Mouse (Mus musculus) splenic B cell, adult 2 months (primary cell): ENCODE measurements at regions not wholly inside any gene's neighbourhood (a gene's known extent, or its start where the extent isn't known, plus 50 kb on each side); places are given as distances from the start of the nearest gene placed in this dataset.
A peak's percentile ranks its signal among the peaks of the same experiment; 100 is the strongest.

Experiments
- DNase-seq: peaks from one replicate; pipeline ENCODE4 v3.0.0-alpha.2; 2011; ENCODE audit warnings: low read depth, low spot score
- H3K27me3 ChIP-seq: 2 replicates; pipeline ENCODE4 v1.6.1; 2012; ENCODE audit warnings: mild to moderate bottlenecking, low read length, moderate library complexity, mixed read lengths; ENCODE audit not compliant: control insufficient read depth, poor library complexity, insufficient read depth, severe bottlenecking
- H3K36me3 ChIP-seq: 2 replicates; pipeline ENCODE4 v1.6.1; 2012; ENCODE audit warnings: mild to moderate bottlenecking, low read length, moderate library complexity, mixed read lengths; ENCODE audit not compliant: control insufficient read depth, poor library complexity, insufficient read depth, severe bottlenecking

DNA sequence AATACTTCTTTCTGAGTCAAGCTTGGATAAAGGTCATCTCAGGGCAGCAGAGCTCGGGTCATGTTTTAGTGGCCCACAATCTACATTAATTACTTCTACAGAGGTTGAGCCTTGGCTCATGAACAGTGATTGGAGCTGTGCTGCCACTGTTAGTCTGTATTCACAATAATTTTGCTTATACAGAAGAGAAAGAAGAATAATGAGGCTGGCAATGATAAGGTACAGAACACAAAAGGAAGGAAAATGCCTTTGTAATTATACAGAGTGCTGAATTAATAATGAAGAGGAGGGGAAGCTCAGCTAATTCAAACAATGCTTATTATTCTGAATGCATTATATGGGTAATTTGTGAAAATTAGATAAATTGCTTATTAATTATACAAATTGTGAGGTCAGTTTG lies 573.9 kb upstream of the Cblb start:
- H3K27me3 ChIP-seq = no peaks in the 10 kb centered on the region
- no peak for DNase-seq
- H3K36me3 ChIP-seq = no peaks in the 10 kb centered on the region

DNA sequence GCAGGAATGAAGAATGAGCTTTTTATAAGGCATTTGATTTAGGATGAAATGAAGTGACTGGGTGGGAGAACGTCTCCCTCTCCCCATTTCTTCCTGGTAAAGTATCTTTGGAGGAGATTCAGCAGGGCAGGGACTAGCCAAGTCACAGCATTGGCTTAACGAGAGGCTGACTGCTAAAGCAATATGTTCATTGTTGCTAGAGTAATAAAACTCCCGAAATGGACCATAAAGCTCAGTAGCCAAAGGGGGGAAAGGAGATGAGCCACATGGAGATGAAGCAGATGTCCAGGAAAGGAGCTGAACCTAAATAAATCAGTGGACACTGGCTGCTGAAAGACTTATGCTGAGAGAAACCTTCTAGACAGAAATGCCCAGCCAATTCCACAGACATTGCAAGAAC lies 555.3 kb upstream of the Cblb start:
- Histone ChIP-seq H3K36me3 (no peaks in the 10 kb centered on the region), H3K27me3 (no peaks in the 10 kb centered on the region)
- DNase-seq = no peak

DNA sequence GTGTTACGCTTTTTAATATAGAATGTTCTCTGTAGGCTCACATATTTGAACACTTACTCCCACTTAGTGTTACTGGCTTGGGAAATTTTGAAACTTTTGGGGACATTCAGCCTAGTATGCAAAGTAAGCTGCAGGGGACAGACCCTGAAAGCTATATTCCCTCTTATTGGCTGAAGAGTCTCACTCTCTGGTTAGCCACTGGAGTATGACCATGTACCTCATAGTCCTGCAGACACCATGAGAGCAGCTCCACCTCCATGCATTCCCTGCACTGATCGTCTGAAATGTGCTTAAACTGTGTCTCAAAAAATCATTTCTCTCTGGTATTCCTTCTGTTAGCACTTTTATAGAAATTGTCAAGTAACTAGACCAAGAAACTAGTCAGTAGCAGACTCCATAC lies 534.9 kb upstream of the Cblb start:
- no peaks in the 10 kb centered on the region for H3K27me3 ChIP-seq
- DNase-seq = peak; percentile 18
- H3K36me3 ChIP-seq = no peaks in the 10 kb centered on the region

DNA sequence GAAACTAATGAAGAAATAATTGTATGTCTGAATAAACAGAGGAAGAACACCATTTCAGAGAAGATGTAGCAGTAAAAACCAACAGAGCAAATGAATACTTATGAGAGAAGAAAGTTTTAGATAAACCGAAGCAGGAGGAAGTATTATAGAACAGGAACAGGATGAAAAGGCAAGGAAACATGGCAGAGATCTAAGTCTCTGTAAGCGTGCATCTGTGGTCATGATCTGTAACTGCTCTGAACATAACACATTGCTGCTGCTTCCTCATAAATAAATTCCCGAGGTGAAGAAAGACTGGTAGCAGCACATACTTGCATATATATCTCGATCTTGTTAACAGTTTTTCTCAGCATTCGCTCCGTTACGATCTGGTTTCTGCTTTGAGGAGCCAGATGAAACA lies 533.2 kb upstream of the Cblb start:
- peak; percentile 2 for DNase-seq
- Histone ChIP-seq H3K36me3 (no peaks in the 10 kb centered on the region), H3K27me3 (no peaks in the 10 kb centered on the region)

GRCm38 (mm10) chr16:51517079-51517478 lies 513.9 kb upstream of the Cblb start:
- Histone ChIP-seq H3K27me3 (no peaks in the 10 kb centered on the region), H3K36me3 (no peaks in the 10 kb centered on the region)
- no peak for DNase-seq

DNA sequence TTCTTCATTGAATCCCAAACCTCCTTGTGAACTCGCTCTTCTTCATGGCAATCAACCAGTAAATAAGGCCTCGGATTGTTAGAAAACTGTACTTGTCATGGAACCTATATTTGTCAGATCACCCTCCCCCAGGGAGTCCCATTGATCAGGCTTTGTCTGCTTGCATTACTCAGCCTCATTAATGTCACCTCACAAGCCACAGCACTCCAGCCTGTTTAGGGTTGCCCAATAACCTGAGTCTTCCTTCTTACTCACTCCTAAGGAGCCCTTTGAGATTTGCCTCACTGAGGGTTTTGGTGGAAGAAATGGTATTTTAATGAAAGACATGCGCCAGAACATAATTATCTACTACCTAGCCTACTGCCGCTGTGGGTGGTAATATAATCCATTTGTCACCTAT lies 510.3 kb upstream of the Cblb start:
- DNase-seq = no peak
- H3K27me3 ChIP-seq = no peaks in the 10 kb centered on the region
- no peaks in the 10 kb centered on the region for H3K36me3 ChIP-seq

GRCm38 (mm10) chr16:51521317-51522092 lies 509.5 kb upstream of the Cblb start:
- DNase-seq = no peak
- Histone ChIP-seq H3K27me3 (no peaks in the 10 kb centered on the region), H3K36me3 (no peaks in the 10 kb centered on the region)

GRCm38 (mm10) chr16:51524023-51524422 lies 507.0 kb upstream of the Cblb start:
- no peaks in the 10 kb centered on the region for H3K27me3 ChIP-seq
- H3K36me3 ChIP-seq = no peaks in the 10 kb centered on the region
- DNase-seq = no peak

- no peaks in the 10 kb centered on the region for H3K36me3 ChIP-seq
- peak; percentile 0 for DNase-seq
- no peaks in the 10 kb centered on the region for H3K27me3 ChIP-seq
Measured at GRCm38 (mm10) chr16:51532496-51532895, 498.5 kb upstream of the Cblb start.

DNA sequence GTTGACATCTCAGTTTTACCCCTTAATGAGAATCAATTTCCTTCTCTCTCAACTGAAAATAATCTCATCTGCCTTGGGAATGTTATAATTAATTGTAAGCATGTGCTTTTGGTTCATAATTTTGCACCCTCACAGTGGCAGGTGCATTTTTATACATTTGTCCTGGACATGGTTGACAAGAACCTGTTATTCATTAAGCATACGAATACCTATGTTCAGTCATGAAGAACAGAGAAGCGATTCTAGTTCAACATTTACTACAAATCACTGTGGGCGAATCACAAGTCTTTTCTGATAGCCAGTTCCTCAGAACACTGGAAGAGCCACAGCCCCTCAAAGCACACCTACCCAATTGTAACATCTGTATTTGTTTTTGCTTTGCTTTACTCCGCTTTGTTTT lies 487.3 kb upstream of the Cblb start:
- no peaks in the 10 kb centered on the region for H3K36me3 ChIP-seq
- no peak for DNase-seq
- no peaks in the 10 kb centered on the region for H3K27me3 ChIP-seq

DNA sequence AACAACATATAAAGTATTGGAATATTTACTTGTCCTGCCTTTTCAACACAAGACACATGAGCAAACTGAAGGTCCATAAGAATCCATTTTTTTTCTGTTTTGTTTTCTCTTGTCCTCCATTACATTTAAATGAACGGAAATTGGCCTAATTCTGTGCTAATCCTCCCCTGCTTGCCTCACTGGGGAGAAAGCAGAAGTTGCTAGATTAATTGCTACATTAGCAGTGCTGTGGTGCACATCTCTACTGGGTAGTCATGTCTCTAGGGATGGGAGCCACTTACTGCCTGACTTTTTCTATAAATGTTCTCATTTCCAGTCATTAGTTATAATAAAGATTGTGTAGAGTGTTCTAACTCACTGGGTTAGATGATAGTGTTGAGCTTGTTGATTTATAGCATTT lies 484.0 kb upstream of the Cblb start:
- no peaks in the 10 kb centered on the region for H3K36me3 ChIP-seq
- H3K27me3 ChIP-seq = no peaks in the 10 kb centered on the region
- peak; percentile 4 for DNase-seq

DNA sequence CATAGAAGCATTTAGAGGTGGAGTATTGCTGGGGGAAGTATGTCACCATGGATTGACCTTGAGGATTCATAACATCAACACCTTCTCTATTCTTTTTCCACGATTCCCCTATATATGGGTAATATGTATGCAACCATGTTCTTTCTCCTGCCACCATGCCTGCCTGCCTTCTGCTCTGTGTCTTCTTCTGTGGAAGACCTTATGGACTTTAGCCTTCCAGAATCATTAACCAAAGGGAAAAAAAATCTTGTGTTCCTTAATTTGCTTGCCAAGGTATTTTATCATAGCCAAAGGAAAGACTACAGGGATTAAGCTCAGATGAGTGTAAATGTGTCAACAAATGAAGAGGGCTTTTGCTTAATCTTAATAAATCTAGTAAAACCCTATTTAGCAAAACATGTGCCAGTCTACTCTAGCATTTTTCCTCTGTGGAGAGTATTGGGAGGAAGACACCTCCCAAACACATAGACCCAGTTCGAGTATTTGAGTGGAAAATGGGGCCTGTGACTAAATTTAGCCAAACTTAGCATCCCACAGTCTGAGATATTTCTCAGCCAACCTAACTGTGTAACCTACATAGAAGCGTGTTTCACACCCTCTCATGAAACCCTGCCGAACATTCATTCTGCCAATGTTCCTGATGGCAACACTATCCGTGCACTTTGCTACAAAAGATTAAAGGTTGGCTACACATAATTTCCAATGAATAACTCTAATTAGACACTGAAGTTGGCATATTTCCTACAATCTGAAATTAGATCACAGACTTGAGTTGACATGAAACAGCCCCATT lies 468.0 kb upstream of the Cblb start:
- no peak for DNase-seq
- Histone ChIP-seq H3K36me3 (no peaks in the 10 kb centered on the region), H3K27me3 (no peaks in the 10 kb centered on the region; the same call in 1 of the 2 replicates)

GRCm38 (mm10) chr16:51564064-51564463 lies 467.0 kb upstream of the Cblb start:
- H3K27me3 ChIP-seq = no peaks in the 10 kb centered on the region; the same call in 1 of the 2 replicates
- no peaks in the 10 kb centered on the region for H3K36me3 ChIP-seq
- DNase-seq = no peak

DNA sequence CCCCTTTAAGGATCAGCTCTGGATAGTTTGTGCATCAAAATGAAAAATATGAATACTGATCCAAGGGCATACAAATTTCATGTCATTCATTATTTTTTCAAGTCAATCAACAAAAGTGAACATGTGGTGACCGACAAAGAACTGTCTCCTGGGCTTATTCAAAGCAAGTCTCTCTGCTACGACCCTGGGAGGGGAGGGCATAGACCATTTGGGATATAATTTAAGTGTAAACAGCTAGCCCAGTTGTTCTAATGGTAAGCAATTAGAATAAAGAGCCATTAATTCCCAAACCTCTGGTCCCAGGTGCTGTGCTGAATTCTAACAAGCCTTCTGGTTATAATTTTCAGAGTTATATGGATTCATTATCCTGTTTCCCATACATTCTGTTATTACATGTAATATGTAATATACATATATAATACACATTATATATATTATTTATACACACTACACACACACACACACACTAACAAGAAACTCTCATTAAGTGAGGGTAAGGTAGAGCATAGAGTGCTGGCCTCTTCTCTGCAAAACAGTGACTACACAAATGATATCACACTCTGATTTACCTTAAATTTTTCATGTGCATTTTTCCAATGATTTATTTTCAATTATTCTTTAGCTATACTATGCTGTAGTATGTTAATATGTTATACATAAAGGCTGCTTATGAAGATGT lies 453.0 kb upstream of the Cblb start:
- H3K27me3 ChIP-seq = no peaks in the 10 kb centered on the region
- no peak for DNase-seq
- no peaks in the 10 kb centered on the region for H3K36me3 ChIP-seq

GRCm38 (mm10) chr16:51580525-51580924 lies 450.5 kb upstream of the Cblb start:
- no peaks in the 10 kb centered on the region for H3K27me3 ChIP-seq
- no peak for DNase-seq
- H3K36me3 ChIP-seq = no peaks in the 10 kb centered on the region
